Mouse (Mus musculus) intestine, postnatal 0 days (tissue): ENCODE data around the gene Tcf7. TPM values are rescaled to one million over a fixed set of nuclear protein-coding genes. Genes with fewer than 3 reads are reported as not detected.

Experiments used
- ATAC-seq: fragments of 200-750 bp; cut with Nextera tagmentation; 2 replicates; pipeline ENCODE4 v1.8.0; 2017; ENCODE audit warnings: mild to moderate bottlenecking, moderate TSS enrichment, moderate library complexity
- H3K27ac ChIP-seq: fragments of 300-500 bp; sonication (generic); 2 replicates; pipeline ENCODE4 v1.5.1; 2014; ENCODE audit warnings: mild to moderate bottlenecking, low read depth, low read length, moderate library complexity
- H3K27me3 ChIP-seq: fragments of 300-500 bp; sonication (generic); replicated peaks from 2 replicates; pipeline ENCODE4 v1.6.1; 2014; ENCODE audit warnings: low read length, mixed read lengths; ENCODE audit not compliant: control insufficient read depth, insufficient read depth
- H3K36me3 ChIP-seq: fragments of 300-500 bp; sonication (generic); 2 replicates; pipeline ENCODE4 v1.6.1; 2014; ENCODE audit warnings: mild to moderate bottlenecking, moderate library complexity; ENCODE audit not compliant: control insufficient read depth, insufficient read depth
- H3K4me1 ChIP-seq: fragments of 300-500 bp; sonication (generic); replicated peaks from 2 replicates; pipeline ENCODE4 v1.6.1; 2014; ENCODE audit warnings: antibody characterized with exemption, low read length, mixed read lengths; ENCODE audit not compliant: control insufficient read depth, insufficient read depth
- H3K4me2 ChIP-seq: fragments of 300-500 bp; sonication (generic); replicated peaks from 2 replicates; pipeline ENCODE4 v1.6.1; 2014; ENCODE audit warnings: low read depth, mild to moderate bottlenecking, moderate library complexity
- H3K4me3 ChIP-seq: fragments of 300-500 bp; sonication (generic); 2 replicates; pipeline ENCODE4 v1.5.1; 2014; ENCODE audit warnings: low read depth, low read length
- H3K9ac ChIP-seq: fragments of 300-500 bp; sonication (generic); 2 replicates; pipeline ENCODE4 v1.6.1; 2014; ENCODE audit warnings: mild to moderate bottlenecking, low read depth, low read length
- H3K9me3 ChIP-seq: fragments of 300-500 bp; sonication (generic); 2 replicates; pipeline ENCODE4 v1.6.1; 2016; ENCODE audit warnings: mixed run types; ENCODE audit not compliant: control insufficient read depth
- CTCF ChIP-seq: sonication (generic); IDR thresholded peaks from 2 replicates; pipeline ENCODE4 v1.5.1; 2016; ENCODE audit warnings: low read depth, mild to moderate bottlenecking, control low read depth, antibody characterized with exemption, moderate library complexity
- whole genome bisulfite sequencing: fragments of 180-500 bp; shearing (Covaris S2); extraction: QIAGEN DNeasy Blood & Tissue Kit; methylation state at CpG from one replicate; pipeline ENCODE4 v1.1.7; 2014; 5-methylcytosine and 5-hydroxymethylcytosine counted together
- polyA plus RNA-seq: library from polyadenylated mRNA; unstranded; fragments of >200 nt; fragmentation: Nextera tagmentation; extraction: Ambion mirVana; gene quantifications from 2 replicates; pipeline ENCODE4 v1.2.1, GENCODE M21; 2015

Tcf7 gene
- polyA plus RNA-seq, 1 experiment from 2014 or later, result 3.3 TPM

- H3K9ac ChIP-seq, result no peak overlapping the region
- no peak overlapping the region for H3K4me2 ChIP-seq
- H3K4me3 ChIP-seq, result no peak overlapping the region
- H3K4me1 ChIP-seq, result 0 out of 2 replicates have a peak, but pooled peaks cover 5% of the 10 kb centered on the region
- no peaks in the 10 kb centered on the region for H3K9me3 ChIP-seq
- no peak for ATAC-seq
- WGBS, result 92% methylated on average over 11 of the region's 11 CpGs
- no peak overlapping the region for H3K27ac ChIP-seq
- H3K36me3 ChIP-seq, result no peaks in the 10 kb centered on the region
- no peaks in the 10 kb centered on the region; the same call in 1 of the 2 replicates for H3K27me3 ChIP-seq
- TF ChIP-seq CTCF, result no peak
Measured at GRCm38 (mm10) chr11:52280566-52281455, 2.0 kb downstream of the Tcf7 start.

- H3K27me3 ChIP-seq, result no peaks in the 10 kb centered on the region; the same call in 1 of the 2 replicates
- H3K9me3 ChIP-seq, result no peaks in the 10 kb centered on the region
- H3K9ac ChIP-seq, result no peak overlapping the region
- H3K27ac ChIP-seq, result no peak overlapping the region
- ATAC-seq, result no peak
- no peak overlapping the region for H3K4me3 ChIP-seq
- 0 out of 2 replicates have a peak, but pooled peaks cover 5% of the 10 kb centered on the region for H3K4me1 ChIP-seq
- WGBS, result 91% methylated on average over 8 of the region's 8 CpGs
- no peak overlapping the region for H3K4me2 ChIP-seq
- no peaks in the 10 kb centered on the region for H3K36me3 ChIP-seq
- no peak for TF ChIP-seq CTCF
Measured at GRCm38 (mm10) chr11:52279611-52280145, 3.1 kb downstream of the Tcf7 start.

GRCm38 (mm10) chr11:52278991-52279390, 3.8 kb downstream of the Tcf7 start:
- Histone ChIP-seq H3K9ac (no peak overlapping the region), H3K4me2 (no peak overlapping the region), H3K36me3 (no peaks in the 10 kb centered on the region), H3K4me1 (0 out of 2 replicates have a peak, but pooled peaks cover 2% of the 10 kb centered on the region), H3K27ac (no peak overlapping the region), H3K4me3 (no peak overlapping the region), H3K27me3 (no peaks in the 10 kb centered on the region; the same call in 1 of the 2 replicates), H3K9me3 (no peaks in the 10 kb centered on the region)
- whole genome bisulfite sequencing, result 97% methylated on average over 6 of the region's 6 CpGs
- no peak for TF ChIP-seq CTCF
- ATAC-seq, result no peak

- TF ChIP-seq CTCF, result no peak
- WGBS, result 91% methylated on average over 3 of the region's 3 CpGs
- H3K27me3 ChIP-seq, result no peaks in the 10 kb centered on the region; the same call in 1 of the 2 replicates
- H3K4me1 ChIP-seq, result no peaks in the 10 kb centered on the region
- H3K9me3 ChIP-seq, result no peaks in the 10 kb centered on the region
- H3K36me3 ChIP-seq, result no peaks in the 10 kb centered on the region
- H3K27ac ChIP-seq, result no peak overlapping the region
- no peak overlapping the region for H3K4me2 ChIP-seq
- no peak overlapping the region for H3K9ac ChIP-seq
- no peak for ATAC-seq
- H3K4me3 ChIP-seq, result no peak overlapping the region
Measured at GRCm38 (mm10) chr11:52278164-52278563, 4.7 kb downstream of the Tcf7 start.

GRCm38 (mm10) chr11:52277433-52278150, 5.2 kb downstream of the Tcf7 start:
- 89% methylated on average over 6 of the region's 6 CpGs for WGBS
- H3K4me2 ChIP-seq, result no peak overlapping the region
- H3K27me3 ChIP-seq, result no peaks in the 10 kb centered on the region; the same call in 1 of the 2 replicates
- no peaks in the 10 kb centered on the region for H3K36me3 ChIP-seq
- H3K4me3 ChIP-seq, result no peak overlapping the region
- no peak overlapping the region for H3K27ac ChIP-seq
- no peak for TF ChIP-seq CTCF
- no peaks in the 10 kb centered on the region for H3K9me3 ChIP-seq
- no peak for ATAC-seq
- no peaks in the 10 kb centered on the region for H3K4me1 ChIP-seq
- H3K9ac ChIP-seq, result no peak overlapping the region

GRCm38 (mm10) chr11:52276961-52277391, 5.8 kb downstream of the Tcf7 start:
- Histone ChIP-seq H3K4me3 (no peak overlapping the region), H3K4me1 (no peaks in the 10 kb centered on the region), H3K4me2 (no peak overlapping the region), H3K27me3 (no peaks in the 10 kb centered on the region; the same call in 1 of the 2 replicates), H3K9me3 (no peaks in the 10 kb centered on the region), H3K27ac (no peak overlapping the region), H3K36me3 (no peaks in the 10 kb centered on the region), H3K9ac (no peak overlapping the region)
- TF ChIP-seq CTCF, result no peak
- 91% methylated on average over 8 of the region's 8 CpGs for WGBS
- no peak for ATAC-seq
